Mouse (Mus musculus) small intestine, adult 2 months (tissue): ENCODE data around the gene Wfdc21.

ENCODE experiments used
- CTCF ChIP-seq: fragments of 200-500 bp; IDR thresholded peaks from 2 replicates; pipeline ENCODE4 v1.5.1; 2012; ENCODE audit warnings: low read depth, mild to moderate bottlenecking, control low read depth, inconsistent platforms, low read length, moderate library complexity, mixed read lengths; ENCODE audit not compliant: insufficient replicate concordance, insufficient read length; ENCODE audit errors: extremely low read depth
- POLR2A ChIP-seq: fragments of 200-500 bp; IDR thresholded peaks from 2 replicates; pipeline ENCODE4 v1.6.1; 2012; ENCODE audit warnings: low read depth, mild to moderate bottlenecking, control low read depth, inconsistent platforms, low read length, moderate library complexity

DNA sequence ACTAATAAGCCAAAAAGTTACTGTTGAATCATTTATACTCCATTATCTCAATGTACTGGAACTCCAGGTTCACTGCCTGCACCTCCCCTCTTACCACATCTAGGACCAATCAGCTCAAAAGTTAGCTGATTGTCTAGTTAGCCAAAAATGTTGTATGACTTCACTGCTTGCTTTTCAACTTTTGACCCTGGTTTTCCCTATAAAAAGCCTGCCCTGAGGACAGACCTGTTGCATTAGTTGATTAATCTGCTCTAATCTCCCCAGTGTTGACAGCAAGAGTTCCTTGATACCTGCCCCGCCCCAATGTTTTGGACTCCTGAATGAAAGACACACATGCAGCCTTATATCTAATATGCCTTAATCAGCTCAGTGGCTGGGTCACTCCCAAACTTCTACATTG, 15.6 kb upstream of the Wfdc21 start:
- TF ChIP-seq POLR2A (no peak), CTCF (no peak)
